Mouse (Mus musculus): ENCODE results near the gene Glrx. TPM values are rescaled to one million over a fixed set of nuclear protein-coding genes. Genes with fewer than 3 reads are reported as not detected.

Glrx gene
- polyA plus RNA-seq, 1 experiment from 2014 or later: 96.6 TPM

DNA sequence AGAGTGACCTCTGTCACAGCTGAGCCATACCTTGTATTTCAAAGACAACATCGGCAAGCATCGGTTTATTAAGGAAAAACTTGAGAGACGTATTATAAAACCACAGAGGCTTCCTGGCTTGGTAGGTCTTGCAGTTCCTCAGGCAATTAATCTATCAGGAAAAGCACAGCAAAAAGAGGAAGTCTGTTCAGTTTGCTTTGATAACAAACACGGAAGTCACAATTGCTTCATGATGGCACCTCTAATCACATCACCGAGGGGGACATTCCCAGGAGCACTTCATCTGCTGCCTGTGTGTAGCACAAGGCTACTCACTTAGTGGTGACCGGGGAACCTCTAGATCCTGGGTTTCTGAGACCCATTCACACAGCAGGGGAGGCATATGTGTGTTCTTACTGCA lies 53.2 kb downstream of the Glrx start:
- Histone ChIP-seq H3K4me1 (replicated peaks) (no peaks in the 10 kb centered on the region), H3K4me2 (no peak overlapping the region), H3K9me3 (replicated peaks) (no peaks in the 10 kb centered on the region), H3K9ac (no peak overlapping the region), H3K27ac (ENCODE audit: poor library complexity, severe bottlenecking) (no peak overlapping the region), H3K36me3 (peaks cover 41% of the 10 kb centered on the region), H3K27me3 (replicated peaks) (no peaks in the 10 kb centered on the region), H3K4me3 (no peak overlapping the region)
- WGBS: 67% methylated on average over 6 of the region's 6 CpGs
- ATAC-seq (ENCODE audit: insufficient number of reproducible peaks, low FRiP score): no peak; the same call in 1 of the 2 replicates

Other genes with a start within 250 kb of the Glrx start
- 8.5 and 10.4 TPM in 2 replicates for gene Ell2, start 133.1 kb upstream of the Glrx start, polyA plus RNA-seq (2016; fragmentation: Nextera tagmentation; extraction: Ambion mirVana)
- 34.1 and 35.8 TPM in 2 replicates for gene Rhobtb3, start 104.1 kb downstream of the Glrx start, polyA plus RNA-seq (2016; fragmentation: Nextera tagmentation; extraction: Ambion mirVana)
- 0.18 and 0.22 TPM in 2 replicates for gene Spata9, start 127.3 kb downstream of the Glrx start, polyA plus RNA-seq (2016; fragmentation: Nextera tagmentation; extraction: Ambion mirVana)
- gene Rfesd, start 178.9 kb downstream of the Glrx start, polyA plus RNA-seq (2016; fragmentation: Nextera tagmentation; extraction: Ambion mirVana): 21.3 and 22.7 TPM in 2 replicates
- 0.08 TPM in 1 of 2 replicates, not detected in the other for gene Gpr150, start 217.1 kb downstream of the Glrx start, polyA plus RNA-seq (2016; fragmentation: Nextera tagmentation; extraction: Ambion mirVana)